ENCODE assay signal across 9 mouse cellular contexts in genomic region chr4:115728721-115729120, GRCm38 (mm10). TPM values are rescaled to one million over a fixed set of nuclear protein-coding genes. Genes with fewer than 3 reads are reported as not detected.
A peak's percentile ranks its signal among the peaks of the same experiment; 100 is the strongest.
DNase-seq lines count a peak whose midpoint lies in the region; ATAC-seq and TF ChIP-seq lines count a peak whose summit lies in the region.
"Had no signal": no experiment of that assay in that cellular context is flagged by ENCODE, and none has a peak within 500 bp of the region (broad histone marks: within the 10 kb centered on the region; RNA-seq: fewer than 3 reads in every experiment).

No protein-coding gene starts in this region.

- no peak overlapping the region for H3K27ac ChIP-seq in intestine, embryonic 14.5 days (ENCODE audit: low read depth)
- H3K27ac ChIP-seq in intestine, embryonic 15.5 days = no peak overlapping the region
- H3K27ac ChIP-seq in lung, embryonic 14.5 days (ENCODE audit: low read depth) = no peak overlapping the region
- H3K27ac ChIP-seq: limb, embryonic 15.5 days had no signal

- no peak overlapping the region for H3K4me2 ChIP-seq in intestine, embryonic 14.5 days (ENCODE audit: low read length)
- H3K4me2 ChIP-seq in intestine, embryonic 15.5 days (replicated peaks) = no peak overlapping the region
- H3K4me2 ChIP-seq in lung, embryonic 14.5 days = no peak overlapping the region
- H3K4me2 ChIP-seq: limb, embryonic 15.5 days had no signal

- no peaks in the 10 kb centered on the region for H3K4me1 ChIP-seq in intestine, embryonic 14.5 days (replicated peaks; ENCODE audit: control insufficient read depth, insufficient read depth, low read length)
- 0 out of 2 replicates have a peak, but pooled peaks cover 3% of the 10 kb centered on the region for H3K4me1 ChIP-seq in intestine, embryonic 15.5 days (replicated peaks)
- H3K4me1 ChIP-seq in lung, embryonic 14.5 days (ENCODE audit: insufficient read depth) = no peaks in the 10 kb centered on the region
- H3K4me1 ChIP-seq: limb, embryonic 15.5 days had no signal

- 15% methylated on average over 5 of the region's 5 CpGs for WGBS in intestine, embryonic 14.5 days
- WGBS in intestine, embryonic 15.5 days = 13% methylated on average over 5 of the region's 5 CpGs
- 11% methylated on average over 5 of the region's 5 CpGs for WGBS in lung, embryonic 14.5 days

- no peak overlapping the region for H3K4me3 ChIP-seq in intestine, embryonic 14.5 days (ENCODE audit: low read depth, low read length)
- no peak overlapping the region for H3K4me3 ChIP-seq in intestine, embryonic 15.5 days (replicated peaks)
- no peak overlapping the region for H3K4me3 ChIP-seq in lung, embryonic 14.5 days (ENCODE audit: low read depth, low read length)
- H3K4me3 ChIP-seq: limb, embryonic 15.5 days had no signal

- ATAC-seq in intestine, embryonic 14.5 days (replicated peaks; ENCODE audit: low FRiP score, low TSS enrichment, low read depth) = no peak
- no peak for ATAC-seq in intestine, embryonic 15.5 days
- ATAC-seq in lung, embryonic 14.5 days (ENCODE audit: insufficient read depth) = no peak

- no peak for TF ChIP-seq CTCF in lung, embryonic 14.5 days (IDR thresholded peaks at IDR 0.05; ENCODE audit: low read depth)

- no peaks in the 10 kb centered on the region for H3K27me3 ChIP-seq in intestine, embryonic 14.5 days (replicated peaks; ENCODE audit: control insufficient read depth, insufficient read depth, low read length)
- no peaks in the 10 kb centered on the region for H3K27me3 ChIP-seq in intestine, embryonic 15.5 days (replicated peaks)
- no peaks in the 10 kb centered on the region for H3K27me3 ChIP-seq in lung, embryonic 14.5 days (ENCODE audit: insufficient read depth, low read length)

- no peaks in the 10 kb centered on the region for H3K9me3 ChIP-seq in intestine, embryonic 14.5 days (ENCODE audit: control insufficient read depth, low read length)
- H3K9me3 ChIP-seq in intestine, embryonic 15.5 days = no peaks in the 10 kb centered on the region
- H3K9me3 ChIP-seq in lung, embryonic 14.5 days (ENCODE audit: low read depth, low read length) = no peaks in the 10 kb centered on the region
- H3K9me3 ChIP-seq: limb, embryonic 15.5 days had no signal

- no peak overlapping the region for H3K9ac ChIP-seq in intestine, embryonic 14.5 days (ENCODE audit: low read length)
- no peak overlapping the region for H3K9ac ChIP-seq in intestine, embryonic 15.5 days
- H3K9ac ChIP-seq in lung, embryonic 14.5 days = no peak overlapping the region
- H3K9ac ChIP-seq: limb, embryonic 15.5 days had no signal

- DNase-seq in intestine, embryonic 14.5 days (ENCODE audit: low spot score) = peak; percentile 87
- DNase-seq in MEL-GATA-1-ER (ENCODE audit: extremely low read depth, low read depth) = peak; percentile 42
- peak; percentile 88 for DNase-seq in embryo, embryonic 10 days (ENCODE audit: low spot score)
- DNase-seq in lung, embryonic 14.5 days = peak; percentile 93
- DNase-seq in thymus, postnatal 4 days = peak; percentile 65
- DNase-seq in natural killer cell, adult 2 months (ENCODE audit: low spot score in 2 of 2) = no peak
- DNase-seq in left cerebral cortex, adult 11 months (ENCODE audit: low spot score) = no peak

- no peaks in the 10 kb centered on the region for H3K36me3 ChIP-seq in intestine, embryonic 14.5 days (ENCODE audit: control insufficient read depth, insufficient read depth, low read length)
- H3K36me3 ChIP-seq in intestine, embryonic 15.5 days = no peaks in the 10 kb centered on the region
- H3K36me3 ChIP-seq in lung, embryonic 14.5 days (ENCODE audit: insufficient read depth) = no peaks in the 10 kb centered on the region
- H3K36me3 ChIP-seq: limb, embryonic 15.5 days had no signal

RNA-seq across cellular contexts. Expression of gene Efcab14, which starts 8.8 kb away (rescaled TPM):
- polyA plus RNA-seq in intestine, embryonic 14.5 days (2014; fragmentation: Nextera tagmentation; extraction: Ambion mirVana) = 46.1 and 49.2 TPM in 2 replicates
- polyA plus RNA-seq in intestine, embryonic 15.5 days (2015; fragmentation: Nextera tagmentation; extraction: Ambion mirVana) = 31.2 and 32.0 TPM in 2 replicates
- polyA plus RNA-seq in lung, embryonic 14.5 days (2014; fragmentation: Nextera tagmentation; extraction: Ambion mirVana) = 48.8 and 53.7 TPM in 2 replicates

RNA-seq across cellular contexts. Expression of gene Tex38, which starts 52.1 kb away (rescaled TPM):
- polyA plus RNA-seq in intestine, embryonic 14.5 days (2014; fragmentation: Nextera tagmentation; extraction: Ambion mirVana) = 0.39 TPM in 2 replicates
- 0.21 and 0.30 TPM in 2 replicates for polyA plus RNA-seq in intestine, embryonic 15.5 days (2015; fragmentation: Nextera tagmentation; extraction: Ambion mirVana)
- not detected in 2 replicates for polyA plus RNA-seq in lung, embryonic 14.5 days (2014; fragmentation: Nextera tagmentation; extraction: Ambion mirVana)

RNA-seq across cellular contexts. Expression of gene Atpaf1, which starts 55.9 kb away (rescaled TPM):
- 62.7 and 73.0 TPM in 2 replicates for polyA plus RNA-seq in intestine, embryonic 14.5 days (2014; fragmentation: Nextera tagmentation; extraction: Ambion mirVana)
- polyA plus RNA-seq in intestine, embryonic 15.5 days (2015; fragmentation: Nextera tagmentation; extraction: Ambion mirVana) = 62.4 and 63.5 TPM in 2 replicates
- polyA plus RNA-seq in lung, embryonic 14.5 days (2014; fragmentation: Nextera tagmentation; extraction: Ambion mirVana) = 55.6 and 61.4 TPM in 2 replicates

Comparison
In these comparisons a context has a peak if more than half of its experiments do, and no peak if none do; other contexts are left out.
1. DNase-seq: peak in intestine, embryonic 14.5 days (single experiment), MEL-GATA-1-ER (single experiment), embryo, embryonic 10 days (single experiment), lung, embryonic 14.5 days (single experiment) and thymus, postnatal 4 days (single experiment); none in natural killer cell, adult 2 months (0 of 2) and left cerebral cortex, adult 11 months (single experiment).